Mouse (Mus musculus): ENCODE measurements around the gene Selenbp1.

- TF ChIP-seq USF2 (IDR thresholded peaks at IDR 0.05; ENCODE audit: borderline replicate concordance in 1 of 2, insufficient read depth in 1 of 2, low read depth in 1 of 2, low read length in 2 of 2) (no peak), EP300 (IDR thresholded peaks at IDR 0.05; ENCODE audit: low read depth in 1 of 2, low read length in 2 of 2) (no peak), CTCF (IDR thresholded peaks at IDR 0.05 in 2 of 3, conservative IDR thresholded peaks at IDR 0.05 in 1 of 3; ENCODE audit: control insufficient read depth in 1 of 3, insufficient read depth in 1 of 3, low read depth in 2 of 3, low read length in 3 of 3, poor library complexity in 1 of 3, severe bottlenecking in 1 of 3) (no peak), POLR2AphosphoS2 (IDR thresholded peaks at IDR 0.05; ENCODE audit: low read length) (no peak), POLR2A (IDR thresholded peaks at IDR 0.05; ENCODE audit: control insufficient read depth in 1 of 2, insufficient read depth in 1 of 2, low read depth in 1 of 2, low read length in 2 of 2, poor library complexity in 1 of 2) (no peak), ZKSCAN1 (IDR thresholded peaks at IDR 0.05; ENCODE audit: low read depth, low read length) (no peak), TCF12 (IDR thresholded peaks at IDR 0.05; ENCODE audit: low read depth, low read length) (no peak), NELFE (IDR thresholded peaks at IDR 0.05; ENCODE audit: low read depth, low read length) (no peak), ELF1 (IDR thresholded peaks at IDR 0.05; ENCODE audit: low read depth, low read length) (no peak), E2F4 (IDR thresholded peaks at IDR 0.05; ENCODE audit: borderline replicate concordance, low read depth, low read length) (no peak), MYC (IDR thresholded peaks at IDR 0.05; ENCODE audit: low read depth, low read length) (no peak)
Measured at GRCm38 (mm10) chr3:94922333-94922732, 10.5 kb upstream of the Selenbp1 start.

Data from MEL (cell line).